Mouse (Mus musculus): ENCODE measurements around the gene Olfr168.
"Not testable (repeated sequence)": the region's sequence is repeated elsewhere in the genome, so short reads cannot be mapped to it uniquely, and the experiment has no call there.

The Olfr168 gene

DNA sequence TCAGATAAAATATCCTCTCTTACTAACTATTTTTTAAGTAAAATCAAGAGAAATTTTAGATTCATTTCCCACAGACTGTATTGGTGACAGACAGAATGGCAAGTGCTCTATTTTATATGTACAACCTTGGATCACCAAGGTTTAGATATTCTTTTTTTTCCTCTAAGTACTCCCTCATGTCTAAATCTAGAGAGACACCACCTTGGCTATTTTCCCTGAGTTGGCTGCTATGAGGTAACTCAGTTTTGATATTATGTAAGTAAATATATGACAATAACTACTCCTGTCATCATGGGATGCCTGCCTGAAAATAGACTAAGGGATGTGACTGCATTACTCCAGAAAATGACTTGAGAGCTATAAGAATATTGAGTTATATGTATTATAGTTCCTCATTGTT, at the start of gene Olfr168:
Gene Olfr168 (minus strand): TSS at position 101 of the 400 bp plus-strand sequence.
- no peak for DNase-seq (ENCODE audit: low spot score in 2 of 2)

DNA sequence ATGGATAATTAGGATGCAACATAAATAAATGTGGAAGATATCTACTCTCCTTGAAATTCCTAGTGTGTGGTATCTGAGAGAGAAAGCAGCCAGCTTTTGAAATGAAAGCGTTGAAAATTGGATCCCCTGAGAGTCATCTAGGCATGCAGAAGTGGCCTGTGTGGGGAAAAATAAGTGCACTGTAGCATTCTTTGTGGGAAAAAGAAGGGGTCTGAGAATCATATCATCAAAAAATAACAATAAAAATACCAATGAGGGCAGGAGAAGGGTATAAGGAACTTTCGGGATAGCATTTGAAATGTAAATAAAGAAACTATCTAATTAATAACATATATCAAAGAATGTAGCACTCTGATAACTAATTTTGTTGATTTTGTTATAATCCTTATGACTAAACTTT, 36.4 kb upstream of the Olfr168 start, which contains the start of gene Olfr169:
Gene Olfr169 (minus strand): TSS at position 101 of the 400 bp plus-strand sequence.
- DNase-seq (ENCODE audit: low spot score in 2 of 2), result not testable (repeated sequence)

DNA sequence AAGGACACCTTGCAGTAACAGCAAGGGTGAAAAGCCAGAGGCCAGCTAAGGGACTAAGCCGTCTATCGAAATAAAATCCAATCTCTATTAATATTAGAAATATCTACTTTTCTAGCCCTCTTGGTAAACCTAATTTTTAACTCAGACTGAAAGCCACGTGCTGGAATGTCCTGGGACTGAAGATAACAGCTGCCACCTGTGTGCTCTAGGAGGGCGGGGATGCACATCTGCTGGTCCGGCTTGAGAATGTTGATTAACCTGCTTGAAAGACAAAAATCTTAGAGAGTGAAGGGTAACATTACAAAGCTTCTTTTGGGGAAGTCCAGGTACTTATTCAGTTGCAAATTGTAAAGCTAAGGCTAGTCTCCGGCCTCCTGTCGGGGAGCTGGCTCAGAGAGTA, 18.1 kb upstream of the Olfr168 start:
- not testable (repeated sequence) for DNase-seq (ENCODE audit: low spot score in 2 of 2)

GRCm38 (mm10) chr16:19552246-19552645, 16.9 kb upstream of the Olfr168 start:
- DNase-seq (ENCODE audit: low spot score in 2 of 2), result not testable (repeated sequence)

DNA sequence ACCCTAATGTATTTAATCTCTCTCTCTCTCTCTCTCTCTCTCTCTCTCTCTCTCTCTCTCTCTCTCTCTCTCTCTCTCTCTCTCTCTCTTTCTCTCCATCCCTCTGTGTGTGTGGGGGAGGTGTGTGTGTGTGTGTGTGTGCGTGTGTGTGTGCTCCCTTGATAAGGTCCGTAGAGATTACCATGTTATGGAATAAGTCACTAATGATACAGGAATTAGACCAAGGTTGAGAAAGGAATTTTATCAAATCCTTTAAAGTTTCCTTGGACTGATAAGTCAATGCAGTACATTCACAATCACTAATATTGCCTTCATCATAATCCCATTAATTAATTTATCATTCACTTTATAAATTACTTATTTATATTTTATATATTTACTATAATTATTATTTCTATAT, 13.2 kb downstream of the Olfr168 start, which contains the start of gene Olfr167:
Gene Olfr167 (minus strand): TSS at position 101 of the 400 bp plus-strand sequence.
- no peak for DNase-seq (ENCODE audit: low spot score in 2 of 2)

DNA sequence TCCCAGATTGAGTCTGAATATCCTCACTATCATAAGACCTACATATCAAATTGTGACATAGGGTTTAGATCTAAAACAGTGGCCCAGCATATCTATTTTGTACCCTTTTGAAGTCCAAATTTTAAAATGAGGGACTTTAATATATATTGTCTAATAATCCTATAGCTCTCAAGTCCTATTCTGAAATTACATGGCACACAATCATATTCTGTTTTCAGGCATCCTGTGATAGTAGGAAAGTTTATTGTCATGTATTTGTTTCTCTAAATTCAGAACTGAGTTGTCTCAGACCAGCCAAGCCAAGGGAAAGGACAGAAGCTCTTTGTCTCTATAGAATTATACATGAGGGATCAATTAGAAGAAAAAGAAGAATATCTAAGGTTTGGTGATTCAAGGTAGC, 52.0 kb downstream of the Olfr168 start, which contains the start of gene Olfr166:
Gene Olfr166 (plus strand): TSS at position 301 of the 400 bp plus-strand sequence.
- no peak for DNase-seq (ENCODE audit: low spot score in 2 of 2)
